Mouse (Mus musculus) adrenal gland, postnatal 36 days (tissue): Measurements from ENCODE around the gene Angptl2. TPM values are rescaled to one million over a fixed set of nuclear protein-coding genes. Genes with fewer than 3 reads are reported as not detected.

ENCODE experiments used
- DNase-seq, 2 experiments: peaks; one replicate each; pipeline ENCODE4 v3.0.0; 2021; ENCODE audit warnings: mixed read lengths in 1 of 2
- total RNA-seq, 2 experiments: library from RNA; stranded (reverse); gene quantifications; 2 replicates each; pipeline ENCODE4 v1.2.3; 2021

Angptl2 gene
- total RNA-seq, 2 experiments from 2014 or later = 31.0 to 31.6 TPM

- no peak for DNase-seq
Observed at GRCm38 (mm10) chr2:33270569-33270968, 54.7 kb downstream of the Angptl2 start.

- DNase-seq = no peak
Observed at GRCm38 (mm10) chr2:33271511-33271910, 55.6 kb downstream of the Angptl2 start.

- no peak for DNase-seq
Observed at GRCm38 (mm10) chr2:33272665-33273439, 57.0 kb downstream of the Angptl2 start.

- DNase-seq = peak in 1 of 2 experiments; percentile 13
Observed at GRCm38 (mm10) chr2:33274719-33275490, 59.0 kb downstream of the Angptl2 start.

GRCm38 (mm10) chr2:33279758-33280157 is 63.9 kb downstream of the Angptl2 start:
- DNase-seq = no peak

- no peak for DNase-seq
Observed at GRCm38 (mm10) chr2:33280525-33280924, 64.7 kb downstream of the Angptl2 start.

- DNase-seq = no peak
Observed at GRCm38 (mm10) chr2:33281807-33282206, 65.9 kb downstream of the Angptl2 start.

- DNase-seq = peak; percentile 63 to 68
Observed at GRCm38 (mm10) chr2:33282877-33283276, 67.0 kb downstream of the Angptl2 start.

GRCm38 (mm10) chr2:33283674-33284073 is 67.8 kb downstream of the Angptl2 start:
- no peak for DNase-seq

GRCm38 (mm10) chr2:33288837-33289236 is 73.0 kb downstream of the Angptl2 start:
- DNase-seq = no peak

GRCm38 (mm10) chr2:33290491-33290890 is 74.6 kb downstream of the Angptl2 start:
- DNase-seq = no peak

GRCm38 (mm10) chr2:33292057-33292456 is 76.2 kb downstream of the Angptl2 start:
- DNase-seq = no peak

- no peak for DNase-seq
Observed at GRCm38 (mm10) chr2:33295115-33295514, 79.2 kb downstream of the Angptl2 start.

Other genes starting within 250 kb of the Angptl2 start
- gene Slc2a8, start 234.0 kb upstream of the Angptl2 start, total RNA-seq = 10 to 100 TPM; 18.8 to 19.4 TPM
- gene Garnl3, start 84.4 kb upstream of the Angptl2 start, total RNA-seq = 10 to 100 TPM; 11.6 to 15.3 TPM
- gene Ralgps1, start 155.4 kb downstream of the Angptl2 start, total RNA-seq = 1 to 10 TPM; 3.6 to 4.3 TPM
- 1 to 10 TPM; 8.5 to 9.5 TPM for gene Zbtb34, start 215.3 kb downstream of the Angptl2 start, total RNA-seq